Mouse (Mus musculus): Measurements from ENCODE around the gene Rad51ap2. TPM values are rescaled to one million over a fixed set of nuclear protein-coding genes. Genes with fewer than 3 reads are reported as not detected.
A peak's percentile ranks its signal among the peaks of the same experiment; 100 is the strongest.

The Rad51ap2 gene
- polyA plus RNA-seq, 1 experiment = 0.14 TPM

DNA sequence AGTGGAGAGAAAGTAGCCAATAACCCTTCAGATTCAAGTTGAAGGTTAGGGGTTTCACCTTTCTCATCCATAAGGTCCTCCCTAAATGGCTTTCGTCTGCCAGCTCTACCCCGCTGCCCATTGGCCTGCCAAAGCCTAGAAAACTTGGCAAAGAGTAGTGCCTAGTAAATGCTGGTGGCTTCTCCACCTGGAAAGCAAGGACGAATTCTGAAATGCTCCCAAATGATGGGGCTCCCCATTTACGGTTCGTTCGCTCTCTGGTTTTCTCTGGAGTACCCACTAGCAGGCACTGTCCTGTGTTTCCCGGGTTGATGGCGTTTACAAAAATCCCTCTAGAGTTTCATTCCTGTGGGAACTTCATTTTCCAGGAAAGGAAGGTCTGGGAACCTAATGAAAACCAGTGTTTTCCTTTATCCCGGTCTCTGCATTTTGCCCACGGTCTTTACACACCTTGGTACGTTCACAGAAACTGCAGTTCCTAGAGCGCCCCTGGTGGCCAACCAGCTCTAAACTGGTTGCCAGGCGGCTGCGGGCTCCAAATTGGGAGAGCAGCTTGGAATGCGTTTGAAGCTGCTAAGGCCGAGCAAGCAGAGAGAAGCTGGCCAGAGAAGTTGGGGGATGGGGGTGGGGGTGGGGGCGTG is 18.5 kb upstream of the Rad51ap2 start:
- peak; percentile 91 for DNase-seq (ENCODE audit: low read depth)
- TF ChIP-seq CTCF (IDR thresholded peaks at IDR 0.05; ENCODE audit: borderline replicate concordance, extremely low read depth, insufficient read depth, insufficient read length) (peak; percentile 83), POLR2A (IDR thresholded peaks at IDR 0.05; ENCODE audit: borderline replicate concordance, extremely low read depth, insufficient read depth, insufficient read length, poor library complexity, severe bottlenecking) (no peak)

DNA sequence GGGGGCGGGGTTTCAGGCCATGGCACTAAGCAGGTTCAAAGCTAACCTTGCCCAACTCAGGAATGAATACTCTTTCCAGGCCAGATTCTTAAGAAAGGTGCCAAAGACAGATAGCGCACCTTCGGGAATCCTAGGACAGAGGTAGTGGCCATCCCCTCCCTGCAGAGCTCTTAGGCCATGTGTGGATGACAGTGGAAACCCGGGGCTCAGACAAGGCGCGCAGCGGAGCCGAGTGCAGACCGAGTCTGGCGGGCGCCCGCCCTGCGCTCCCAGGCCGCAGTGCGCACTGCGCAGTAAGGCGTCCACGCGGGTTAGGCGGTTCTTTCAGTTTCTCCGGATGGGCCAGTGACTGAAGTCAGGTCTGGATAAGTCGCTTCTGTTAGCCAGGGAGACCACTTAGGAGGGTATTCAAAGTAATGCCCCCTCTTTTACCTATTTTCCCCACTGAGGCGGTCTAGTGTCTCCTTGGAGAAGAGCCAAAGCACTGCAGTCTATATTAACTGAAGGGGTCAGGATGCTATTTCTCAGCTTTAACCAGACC is 17.9 kb upstream of the Rad51ap2 start:
- TF ChIP-seq POLR2A (IDR thresholded peaks at IDR 0.05; ENCODE audit: borderline replicate concordance, extremely low read depth, insufficient read depth, insufficient read length, poor library complexity, severe bottlenecking) = no peak
- TF ChIP-seq CTCF (IDR thresholded peaks at IDR 0.05; ENCODE audit: borderline replicate concordance, extremely low read depth, insufficient read depth, insufficient read length) = no peak
- peak; percentile 17 for DNase-seq (ENCODE audit: low read depth)

DNA sequence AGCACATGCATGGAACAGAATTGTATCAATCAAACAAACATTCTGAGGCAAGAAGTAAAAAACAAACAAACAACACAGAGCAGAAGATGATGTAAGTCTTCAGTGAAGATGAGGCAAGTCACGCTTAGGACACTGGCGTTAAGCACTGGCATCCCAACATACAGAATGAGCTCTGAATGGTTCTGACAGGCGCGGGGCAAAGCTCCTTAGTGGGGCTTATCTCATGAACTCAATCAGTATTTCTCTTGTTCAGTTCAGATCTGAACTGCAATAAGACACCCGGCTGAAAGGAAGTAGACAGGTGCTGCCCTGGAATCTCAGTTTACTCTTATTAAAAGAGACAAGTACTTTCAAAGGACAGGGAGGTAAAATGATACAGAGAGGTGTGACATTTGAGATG is 1.7 kb upstream of the Rad51ap2 start:
- DNase-seq (ENCODE audit: low read depth) = no peak

DNA sequence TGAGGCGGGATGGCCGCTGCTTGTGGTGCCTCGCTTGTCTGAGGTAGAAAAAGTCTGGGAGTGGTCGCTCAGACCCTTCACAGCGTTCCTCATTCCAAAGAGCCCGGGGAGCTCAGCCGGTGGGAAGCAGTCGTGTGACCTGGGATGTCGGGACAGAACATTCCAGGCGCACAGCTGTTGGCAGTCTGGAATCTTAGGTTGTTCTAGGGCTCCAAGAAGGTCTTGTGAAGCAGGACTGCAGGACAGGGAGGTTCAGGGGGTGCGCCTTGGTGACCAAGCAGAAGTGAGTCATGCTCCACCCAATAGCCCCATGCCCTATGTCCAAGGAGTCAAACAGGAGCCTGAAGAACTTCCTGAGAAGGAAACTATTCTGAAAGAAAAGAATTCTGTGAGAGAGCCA is 334 bp downstream of the Rad51ap2 start:
- TF ChIP-seq POLR2A (IDR thresholded peaks at IDR 0.05; ENCODE audit: borderline replicate concordance, extremely low read depth, insufficient read depth, insufficient read length, poor library complexity, severe bottlenecking) (no peak), CTCF (IDR thresholded peaks at IDR 0.05; ENCODE audit: borderline replicate concordance, extremely low read depth, insufficient read depth, insufficient read length) (no peak)
- DNase-seq (ENCODE audit: low read depth) = no peak

More for the DNA sequence above, 1.7 kb upstream of the Rad51ap2 start:
- TF ChIP-seq CTCF (IDR thresholded peaks at IDR 0.05; ENCODE audit: borderline replicate concordance, extremely low read depth, insufficient read depth, insufficient read length) = no peak

DNA sequence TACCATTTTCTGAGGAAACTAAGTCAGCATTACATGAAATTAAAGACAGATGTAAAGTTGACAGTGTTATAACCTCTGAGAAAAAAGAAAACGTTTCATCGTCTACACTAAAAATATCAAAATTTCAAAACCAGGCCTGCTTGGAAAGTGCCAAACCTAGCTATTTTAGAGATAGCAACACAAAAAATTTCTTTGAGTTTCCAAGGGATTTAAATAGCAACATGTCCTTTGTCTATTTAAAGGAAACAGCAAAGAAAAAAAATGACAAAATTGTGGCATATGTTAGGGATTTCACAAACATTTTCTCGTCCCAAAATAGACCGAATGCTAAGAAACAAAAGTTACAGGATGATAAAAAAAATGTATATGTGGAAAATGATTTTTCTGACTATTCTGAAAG is 753 bp downstream of the Rad51ap2 start:
- no peak for DNase-seq (ENCODE audit: low read depth)
- TF ChIP-seq CTCF (IDR thresholded peaks at IDR 0.05; ENCODE audit: borderline replicate concordance, extremely low read depth, insufficient read depth, insufficient read length) (no peak), POLR2A (IDR thresholded peaks at IDR 0.05; ENCODE audit: borderline replicate concordance, extremely low read depth, insufficient read depth, insufficient read length, poor library complexity, severe bottlenecking) (no peak)

Other genes starting within 250 kb of the Rad51ap2 start
- gene Msgn1, start 247.1 kb upstream of the Rad51ap2 start, polyA plus RNA-seq (2012; rRNA removed) = not detected in 2 replicates
- gene Gen1, start 190.3 kb upstream of the Rad51ap2 start, polyA plus RNA-seq (2012; rRNA removed) = 2.1 and 2.3 TPM in 2 replicates
- 39.3 and 50.5 TPM in 2 replicates for gene Smc6, start 190.2 kb upstream of the Rad51ap2 start, polyA plus RNA-seq (2012; rRNA removed)
- gene Vsnl1, start 19.5 kb upstream of the Rad51ap2 start, polyA plus RNA-seq (2012; rRNA removed) = 17.8 and 36.7 TPM in 2 replicates